Mouse (Mus musculus): ENCODE measurements at regions not wholly inside any gene's neighbourhood (a gene's known extent, or its start where the extent isn't known, plus 50 kb on each side); places are given as distances from the start of the nearest gene placed in this dataset.

- no peak for TF ChIP-seq CTCF (IDR thresholded peaks at IDR 0.05; ENCODE audit: borderline replicate concordance, control insufficient read depth, extremely low read depth, insufficient read depth, low read length, poor library complexity)
- no peak for TF ChIP-seq POLR2A (IDR thresholded peaks at IDR 0.05; ENCODE audit: control insufficient read depth, extremely low read depth, insufficient read depth, low read length, poor library complexity)
Observed at GRCm38 (mm10) chr17:45923217-45923730, 108.9 kb downstream of the Vegfa start.
